Mouse (Mus musculus): ENCODE data around the gene Cpeb3. TPM values are rescaled to one million over a fixed set of nuclear protein-coding genes. Genes with fewer than 3 reads are reported as not detected.
A peak's percentile ranks its signal among the peaks of the same experiment; 100 is the strongest.

Gene Cpeb3
- polyA plus RNA-seq, 1 experiment: 3.8 TPM

DNA sequence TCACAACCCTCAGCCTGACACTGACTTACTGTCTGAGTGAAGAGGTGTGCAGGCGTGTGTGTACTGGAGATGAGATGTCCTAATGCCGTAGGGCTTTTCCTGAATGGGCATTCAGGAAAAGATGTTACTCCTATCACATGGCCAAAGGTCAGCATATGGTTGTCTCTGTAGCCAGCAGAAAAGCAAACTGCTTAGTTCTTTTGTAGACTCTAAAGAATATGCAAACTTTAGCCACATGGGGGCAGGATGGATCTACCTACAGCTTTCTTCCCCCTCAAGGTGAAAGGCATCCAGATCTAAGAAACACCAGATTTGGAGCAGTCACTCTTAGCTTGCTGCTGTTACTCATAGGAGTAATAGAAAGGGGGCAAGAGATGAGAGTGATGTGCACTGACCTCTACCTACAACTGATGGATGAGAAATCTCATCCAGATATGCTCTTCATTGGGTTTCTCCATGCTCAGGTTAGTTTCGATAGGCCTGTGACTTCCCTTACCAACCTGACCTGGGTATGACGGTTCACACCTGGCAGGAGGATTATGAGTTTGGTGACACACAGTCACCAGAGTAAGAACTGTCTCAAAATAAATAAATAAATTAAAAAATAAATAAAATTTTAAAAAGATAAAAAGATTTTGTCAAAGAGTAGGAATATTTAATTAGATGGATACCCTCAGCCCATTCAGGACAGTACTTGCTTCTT is 157.6 kb downstream of the Cpeb3 start:
- H3K4me1 ChIP-seq (replicated peaks; ENCODE audit: control insufficient read depth, insufficient read depth, low read length): no peaks in the 10 kb centered on the region
- no peaks in the 10 kb centered on the region for H3K36me3 ChIP-seq (ENCODE audit: control insufficient read depth, insufficient read depth, low read length)
- no peak for TF ChIP-seq POLR2A (IDR thresholded peaks at IDR 0.05; ENCODE audit: control insufficient read depth, extremely low read depth, insufficient read depth, low read length, poor library complexity)
- TF ChIP-seq CTCF (IDR thresholded peaks at IDR 0.05; ENCODE audit: borderline replicate concordance, control insufficient read depth, extremely low read depth, insufficient read depth, low read length, poor library complexity): no peak
- DNase-seq: peak; percentile 18
- H3K4me3 ChIP-seq (ENCODE audit: control insufficient read depth, insufficient read depth, low read length): no peak overlapping the region
- WGBS: 80% methylated on average over 4 of the region's 4 CpGs
- no peak overlapping the region for H3K27ac ChIP-seq (ENCODE audit: control insufficient read depth, insufficient read depth, low read length)
- no peaks in the 10 kb centered on the region for H3K27me3 ChIP-seq (ENCODE audit: control insufficient read depth, insufficient read depth, low read length)

DNA sequence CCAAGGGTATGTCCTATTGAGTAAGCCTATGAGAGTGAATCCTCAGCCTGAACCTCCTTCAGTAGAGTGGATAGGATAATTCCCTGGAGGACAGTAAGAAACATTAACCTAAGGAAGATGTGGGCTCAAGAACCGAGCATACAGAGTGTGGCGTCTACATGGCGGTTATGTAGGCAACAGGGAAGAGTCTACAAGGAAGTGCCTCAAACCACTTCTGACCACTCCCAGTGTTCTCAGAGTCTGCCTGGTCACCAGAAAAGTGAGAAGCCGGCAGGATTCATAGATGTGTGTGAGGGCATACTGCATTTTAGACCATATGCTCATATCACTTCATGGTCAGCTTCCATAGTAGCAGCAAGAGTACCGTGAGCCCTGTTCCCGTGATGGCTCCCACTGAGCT is 159.9 kb downstream of the Cpeb3 start:
- no peak overlapping the region for H3K27ac ChIP-seq (ENCODE audit: control insufficient read depth, insufficient read depth, low read length)
- no peaks in the 10 kb centered on the region for H3K36me3 ChIP-seq (ENCODE audit: control insufficient read depth, insufficient read depth, low read length)
- 82% methylated on average over 6 of the region's 6 CpGs for WGBS
- no peak overlapping the region for H3K4me3 ChIP-seq (ENCODE audit: control insufficient read depth, insufficient read depth, low read length)
- no peaks in the 10 kb centered on the region for H3K4me1 ChIP-seq (replicated peaks; ENCODE audit: control insufficient read depth, insufficient read depth, low read length)
- no peaks in the 10 kb centered on the region for H3K27me3 ChIP-seq (ENCODE audit: control insufficient read depth, insufficient read depth, low read length)
- no peak for TF ChIP-seq CTCF (IDR thresholded peaks at IDR 0.05; ENCODE audit: borderline replicate concordance, control insufficient read depth, extremely low read depth, insufficient read depth, low read length, poor library complexity)
- TF ChIP-seq POLR2A (IDR thresholded peaks at IDR 0.05; ENCODE audit: control insufficient read depth, extremely low read depth, insufficient read depth, low read length, poor library complexity): no peak
- no peak for DNase-seq

DNA sequence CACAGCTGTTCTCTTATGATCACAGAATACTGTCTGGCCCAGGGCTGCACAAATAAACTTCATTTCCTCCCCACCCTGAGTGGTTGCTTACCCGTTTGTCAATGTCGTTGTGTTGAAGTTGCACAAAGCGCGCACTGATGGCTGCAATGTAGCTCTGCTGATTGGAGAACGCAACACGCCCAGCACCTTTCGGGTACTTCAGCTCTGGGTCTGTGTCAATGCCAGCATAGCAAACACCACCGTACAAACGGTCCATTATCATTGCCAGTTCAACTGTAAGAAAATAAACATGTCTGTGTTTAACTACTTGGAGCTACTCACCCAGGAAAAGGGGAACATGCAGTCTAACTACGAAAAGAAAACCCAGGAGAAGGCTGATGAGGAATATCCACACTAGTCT is 164.0 kb downstream of the Cpeb3 start:
- no peaks in the 10 kb centered on the region for H3K36me3 ChIP-seq (ENCODE audit: control insufficient read depth, insufficient read depth, low read length)
- H3K4me3 ChIP-seq (ENCODE audit: control insufficient read depth, insufficient read depth, low read length): no peak overlapping the region
- H3K27me3 ChIP-seq (ENCODE audit: control insufficient read depth, insufficient read depth, low read length): no peaks in the 10 kb centered on the region
- no peaks in the 10 kb centered on the region for H3K4me1 ChIP-seq (replicated peaks; ENCODE audit: control insufficient read depth, insufficient read depth, low read length)
- no peak overlapping the region for H3K27ac ChIP-seq (ENCODE audit: control insufficient read depth, insufficient read depth, low read length)
- no peak for DNase-seq
- TF ChIP-seq POLR2A (IDR thresholded peaks at IDR 0.05; ENCODE audit: control insufficient read depth, extremely low read depth, insufficient read depth, low read length, poor library complexity) (no peak), CTCF (IDR thresholded peaks at IDR 0.05; ENCODE audit: borderline replicate concordance, control insufficient read depth, extremely low read depth, insufficient read depth, low read length, poor library complexity) (no peak)
- WGBS: 95% methylated on average over 10 of the region's 10 CpGs

DNA sequence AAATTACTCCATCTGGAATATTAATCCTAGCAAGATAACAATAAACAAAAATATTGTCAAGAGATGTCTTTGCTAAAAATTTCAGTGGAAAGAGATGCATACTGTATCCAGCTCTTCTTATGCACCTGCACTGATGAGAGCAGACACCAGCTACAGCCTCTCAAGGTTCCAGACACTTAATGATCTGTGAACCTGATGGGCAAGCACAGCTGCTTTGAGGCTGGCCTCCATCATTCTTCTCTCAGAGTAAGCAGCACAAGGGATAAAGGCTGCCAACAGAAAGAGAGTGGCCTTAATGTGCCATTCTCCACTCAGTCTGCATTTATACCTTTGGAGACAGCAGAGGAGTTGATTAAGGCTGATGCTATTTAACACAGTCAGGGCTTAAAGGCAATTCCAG is 167.5 kb downstream of the Cpeb3 start:
- H3K27me3 ChIP-seq (ENCODE audit: control insufficient read depth, insufficient read depth, low read length): no peaks in the 10 kb centered on the region
- H3K36me3 ChIP-seq (ENCODE audit: control insufficient read depth, insufficient read depth, low read length): no peaks in the 10 kb centered on the region
- no peak for TF ChIP-seq CTCF (IDR thresholded peaks at IDR 0.05; ENCODE audit: borderline replicate concordance, control insufficient read depth, extremely low read depth, insufficient read depth, low read length, poor library complexity)
- H3K4me3 ChIP-seq (ENCODE audit: control insufficient read depth, insufficient read depth, low read length): no peak overlapping the region
- DNase-seq: no peak
- no peaks in the 10 kb centered on the region for H3K4me1 ChIP-seq (replicated peaks; ENCODE audit: control insufficient read depth, insufficient read depth, low read length)
- no peak overlapping the region for H3K27ac ChIP-seq (ENCODE audit: control insufficient read depth, insufficient read depth, low read length)

DNA sequence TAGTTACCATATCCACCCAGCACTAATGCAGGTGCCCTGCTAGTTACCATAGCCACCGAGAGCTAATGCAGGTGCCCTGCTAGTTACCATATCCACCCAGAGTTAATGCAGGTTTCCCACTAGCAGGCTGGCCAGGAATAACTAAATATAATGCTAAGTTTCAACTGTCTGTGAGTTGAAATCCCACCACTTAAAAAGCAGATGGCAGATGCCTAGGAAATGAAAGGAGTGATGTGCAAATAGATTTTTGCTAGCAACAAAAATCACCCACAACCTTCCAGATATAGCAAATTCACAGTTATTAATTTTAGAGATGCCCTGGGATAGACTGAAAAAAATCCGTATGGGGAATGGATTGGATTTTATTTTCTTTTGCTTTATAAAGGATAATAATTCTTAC is 176.0 kb downstream of the Cpeb3 start:
- H3K27me3 ChIP-seq (ENCODE audit: control insufficient read depth, insufficient read depth, low read length): no peaks in the 10 kb centered on the region
- H3K27ac ChIP-seq (ENCODE audit: control insufficient read depth, insufficient read depth, low read length): no peak overlapping the region
- H3K36me3 ChIP-seq (ENCODE audit: control insufficient read depth, insufficient read depth, low read length): no peaks in the 10 kb centered on the region
- 93% methylated on average over 2 of the region's 2 CpGs for WGBS
- no peak for DNase-seq
- H3K4me3 ChIP-seq (ENCODE audit: control insufficient read depth, insufficient read depth, low read length): no peak overlapping the region
- no peaks in the 10 kb centered on the region for H3K4me1 ChIP-seq (replicated peaks; ENCODE audit: control insufficient read depth, insufficient read depth, low read length)
- no peak for TF ChIP-seq POLR2A (IDR thresholded peaks at IDR 0.05; ENCODE audit: control insufficient read depth, extremely low read depth, insufficient read depth, low read length, poor library complexity)
- TF ChIP-seq CTCF (IDR thresholded peaks at IDR 0.05; ENCODE audit: borderline replicate concordance, control insufficient read depth, extremely low read depth, insufficient read depth, low read length, poor library complexity): no peak

DNA sequence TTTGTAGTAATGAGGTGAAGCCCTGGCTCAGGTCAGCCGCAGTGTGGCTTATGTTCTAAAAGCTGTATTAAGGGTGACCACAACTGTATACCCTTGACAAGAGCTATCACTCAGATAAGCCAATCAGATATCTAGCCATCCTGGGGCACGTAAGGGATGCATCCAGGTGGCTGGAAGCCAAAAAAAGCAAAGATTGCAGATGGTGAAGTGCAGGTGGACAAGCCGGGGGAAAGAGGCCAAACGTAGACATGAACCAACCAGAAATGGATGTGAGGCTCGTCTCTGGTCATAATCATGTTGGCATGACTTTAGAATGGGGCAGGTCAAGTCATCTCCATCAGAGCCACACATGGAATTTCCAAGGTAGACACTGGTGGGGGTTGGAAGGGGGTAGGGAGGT is 177.0 kb downstream of the Cpeb3 start:
- H3K4me3 ChIP-seq (ENCODE audit: control insufficient read depth, insufficient read depth, low read length): no peak overlapping the region
- H3K27ac ChIP-seq (ENCODE audit: control insufficient read depth, insufficient read depth, low read length): no peak overlapping the region
- TF ChIP-seq CTCF (IDR thresholded peaks at IDR 0.05; ENCODE audit: borderline replicate concordance, control insufficient read depth, extremely low read depth, insufficient read depth, low read length, poor library complexity) (no peak), POLR2A (IDR thresholded peaks at IDR 0.05; ENCODE audit: control insufficient read depth, extremely low read depth, insufficient read depth, low read length, poor library complexity) (no peak)
- no peak for DNase-seq
- H3K36me3 ChIP-seq (ENCODE audit: control insufficient read depth, insufficient read depth, low read length): no peaks in the 10 kb centered on the region
- 91% methylated on average over 5 of the region's 5 CpGs for WGBS
- H3K27me3 ChIP-seq (ENCODE audit: control insufficient read depth, insufficient read depth, low read length): no peaks in the 10 kb centered on the region
- no peaks in the 10 kb centered on the region for H3K4me1 ChIP-seq (replicated peaks; ENCODE audit: control insufficient read depth, insufficient read depth, low read length)

DNA sequence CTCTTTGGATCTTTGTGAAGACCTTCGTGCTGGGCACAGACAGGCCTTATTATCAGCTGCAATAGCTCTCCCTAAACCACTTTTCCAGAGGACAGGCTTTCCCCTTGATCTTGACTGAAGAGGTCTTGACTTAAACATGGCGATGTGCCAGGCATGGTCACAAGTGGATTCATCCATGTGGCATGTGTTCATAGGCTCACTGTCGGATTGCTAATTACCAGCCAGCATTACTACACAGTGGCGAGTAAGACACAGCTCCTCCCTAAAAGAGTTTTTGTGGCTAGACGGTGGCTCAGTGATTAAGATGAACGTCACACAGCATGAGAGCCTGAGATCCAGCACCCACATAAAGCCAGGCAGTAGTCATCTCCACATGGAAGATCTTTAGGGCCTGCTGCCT is 178.6 kb downstream of the Cpeb3 start:
- Histone ChIP-seq H3K4me1 (replicated peaks; ENCODE audit: control insufficient read depth, insufficient read depth, low read length) (no peaks in the 10 kb centered on the region), H3K36me3 (ENCODE audit: control insufficient read depth, insufficient read depth, low read length) (no peaks in the 10 kb centered on the region), H3K27ac (ENCODE audit: control insufficient read depth, insufficient read depth, low read length) (no peak overlapping the region), H3K27me3 (ENCODE audit: control insufficient read depth, insufficient read depth, low read length) (no peaks in the 10 kb centered on the region), H3K4me3 (ENCODE audit: control insufficient read depth, insufficient read depth, low read length) (no peak overlapping the region)
- no peak for TF ChIP-seq POLR2A (IDR thresholded peaks at IDR 0.05; ENCODE audit: control insufficient read depth, extremely low read depth, insufficient read depth, low read length, poor library complexity)
- TF ChIP-seq CTCF (IDR thresholded peaks at IDR 0.05; ENCODE audit: borderline replicate concordance, control insufficient read depth, extremely low read depth, insufficient read depth, low read length, poor library complexity): no peak
- WGBS: 93% methylated on average over 6 of the region's 6 CpGs
- DNase-seq: no peak
